8 mouse cellular contexts compared by ENCODE assay signal in genomic region chr2:156112080-156112423, GRCm38 (mm10). TPM values are rescaled to one million over a fixed set of nuclear protein-coding genes. Genes with fewer than 3 reads are reported as not detected.
DNase-seq lines count a peak whose midpoint lies in the region; ATAC-seq and TF ChIP-seq lines count a peak whose summit lies in the region.
"Not testable (repeated sequence)": the region's sequence is repeated elsewhere in the genome, so short reads cannot be mapped to it uniquely, and the experiment has no call there.

No protein-coding gene starts in this region.

- H3K9ac ChIP-seq in embryonic facial prominence, embryonic 11.5 days (replicated peaks; ENCODE audit: low read length) = peak overlapping the region; percentile 98
- H3K9ac ChIP-seq in forebrain, embryonic 16.5 days (replicated peaks; ENCODE audit: low read depth, low read length) = peak overlapping the region; percentile 94; the same call in 1 of the 2 replicates
- peak overlapping the region; percentile 98; the same call in 1 of the 2 replicates for H3K9ac ChIP-seq in hindbrain, embryonic 11.5 days (ENCODE audit: low read depth, low read length)
- peak overlapping the region; percentile 97 for H3K9ac ChIP-seq in kidney, embryonic 15.5 days
- peak overlapping the region; percentile 94 for H3K9ac ChIP-seq in liver, embryonic 12.5 days
- H3K9ac ChIP-seq in neural tube, embryonic 15.5 days (replicated peaks) = 0 out of 2 replicates have a peak overlapping the region, but pooled peaks have one; percentile 89

- H3K9me3 ChIP-seq in embryonic facial prominence, embryonic 11.5 days (replicated peaks; ENCODE audit: control insufficient read depth, low read length); forebrain, embryonic 16.5 days (ENCODE audit: control insufficient read depth, low read length); hindbrain, embryonic 11.5 days (ENCODE audit: control insufficient read depth, low read length); kidney, embryonic 15.5 days (replicated peaks); liver, embryonic 12.5 days (replicated peaks); midbrain, embryonic 10.5 days (replicated peaks); neural tube, embryonic 15.5 days (replicated peaks): not testable (repeated sequence)

- H3K4me2 ChIP-seq in embryonic facial prominence, embryonic 11.5 days (ENCODE audit: low read depth, low read length) = peak overlapping the region; percentile 39
- peak overlapping the region; percentile 48 for H3K4me2 ChIP-seq in forebrain, embryonic 16.5 days (ENCODE audit: low read length)
- H3K4me2 ChIP-seq in hindbrain, embryonic 11.5 days (replicated peaks; ENCODE audit: low read depth, low read length) = peak overlapping the region; percentile 32
- peak overlapping the region; percentile 67 for H3K4me2 ChIP-seq in kidney, embryonic 15.5 days
- H3K4me2 ChIP-seq in liver, embryonic 12.5 days = peak overlapping the region; percentile 79
- peak overlapping the region; percentile 70 for H3K4me2 ChIP-seq in neural tube, embryonic 15.5 days

- H3K79me2 ChIP-seq in C2C12 (ENCODE audit: control insufficient read depth, insufficient read depth) = peaks cover 51% of the 10 kb centered on the region

- H3K36me3 ChIP-seq in C2C12 (ENCODE audit: control insufficient read depth, insufficient read depth); embryonic facial prominence, embryonic 11.5 days (replicated peaks; ENCODE audit: control insufficient read depth, insufficient read depth, low read depth, low read length); forebrain, embryonic 16.5 days (ENCODE audit: control insufficient read depth, insufficient read depth); hindbrain, embryonic 11.5 days (ENCODE audit: control insufficient read depth, insufficient read depth, low read length); neural tube, embryonic 15.5 days: not testable (repeated sequence)
- H3K36me3 ChIP-seq in kidney, embryonic 15.5 days = peaks cover 13% of the 10 kb centered on the region; the same call in 1 of the 2 replicates
- H3K36me3 ChIP-seq in liver, embryonic 12.5 days = peaks cover 13% of the 10 kb centered on the region; the same call in 1 of the 2 replicates
- H3K36me3 ChIP-seq in midbrain, embryonic 10.5 days = peaks cover 25% of the 10 kb centered on the region

- WGBS in embryonic facial prominence, embryonic 11.5 days = 30% methylated on average over 5 of the region's 5 CpGs
- WGBS in forebrain, embryonic 16.5 days = 21% methylated on average over 5 of the region's 5 CpGs
- 25% methylated on average over 5 of the region's 5 CpGs for WGBS in hindbrain, embryonic 11.5 days
- WGBS in kidney, embryonic 15.5 days = 24% methylated on average over 5 of the region's 5 CpGs
- WGBS in liver, embryonic 12.5 days (ENCODE audit: insufficient replicate concordance) = 13% methylated on average over 5 of the region's 5 CpGs
- WGBS in midbrain, embryonic 10.5 days = 29% methylated on average over 5 of the region's 5 CpGs
- WGBS in neural tube, embryonic 15.5 days = 26% methylated on average over 5 of the region's 5 CpGs

- H3K4me3 ChIP-seq in C2C12 (ENCODE audit: insufficient read depth, poor library complexity, severe bottlenecking) = peak overlapping the region; percentile 87
- H3K4me3 ChIP-seq in embryonic facial prominence, embryonic 11.5 days (ENCODE audit: low read depth, low read length) = peak overlapping the region; percentile 89
- H3K4me3 ChIP-seq in forebrain, embryonic 16.5 days (replicated peaks; ENCODE audit: low read length) = peak overlapping the region; percentile 99
- H3K4me3 ChIP-seq in hindbrain, embryonic 11.5 days (ENCODE audit: low read depth, low read length) = peak overlapping the region; percentile 96
- H3K4me3 ChIP-seq in kidney, embryonic 15.5 days (replicated peaks) = peak overlapping the region; percentile 93
- peak overlapping the region; percentile 95 for H3K4me3 ChIP-seq in liver, embryonic 12.5 days
- H3K4me3 ChIP-seq in midbrain, embryonic 10.5 days = peak overlapping the region; percentile 96
- peak overlapping the region; percentile 61 for H3K4me3 ChIP-seq in neural tube, embryonic 15.5 days (replicated peaks)

- H3K27ac ChIP-seq in embryonic facial prominence, embryonic 11.5 days (replicated peaks; ENCODE audit: low read depth, low read length) = peak overlapping the region; percentile 82; the same call in 1 of the 2 replicates
- H3K27ac ChIP-seq in forebrain, embryonic 16.5 days (ENCODE audit: low read length) = peak overlapping the region; percentile 5; the same call in 1 of the 2 replicates
- H3K27ac ChIP-seq in hindbrain, embryonic 11.5 days (ENCODE audit: low read depth, low read length) = peak overlapping the region; percentile 89; the same call in 1 of the 2 replicates
- peak overlapping the region; percentile 93 for H3K27ac ChIP-seq in kidney, embryonic 15.5 days
- H3K27ac ChIP-seq in liver, embryonic 12.5 days = peak overlapping the region; percentile 91
- H3K27ac ChIP-seq in midbrain, embryonic 10.5 days (replicated peaks) = peak overlapping the region; percentile 98
- peak overlapping the region; percentile 97 for H3K27ac ChIP-seq in neural tube, embryonic 15.5 days (replicated peaks)

- peaks cover 45% of the 10 kb centered on the region for H3K79me3 ChIP-seq in C2C12 (ENCODE audit: low read depth)

- ATAC-seq in embryonic facial prominence, embryonic 11.5 days (replicated peaks; ENCODE audit: insufficient number of reproducible peaks, low FRiP score, low TSS enrichment, low read depth); forebrain, embryonic 16.5 days; kidney, embryonic 15.5 days (replicated peaks; ENCODE audit: low FRiP score); liver, embryonic 12.5 days; neural tube, embryonic 15.5 days (ENCODE audit: low FRiP score): not testable (repeated sequence)
- peak; percentile 2; the same call in 1 of the 2 replicates for ATAC-seq in hindbrain, embryonic 11.5 days (ENCODE audit: low FRiP score)

- H3K4me1 ChIP-seq in embryonic facial prominence, embryonic 11.5 days (ENCODE audit: control insufficient read depth, insufficient read depth, low read length); hindbrain, embryonic 11.5 days (replicated peaks; ENCODE audit: control insufficient read depth, insufficient read depth, low read length); kidney, embryonic 15.5 days: not testable (repeated sequence)
- peaks cover 12% of the 10 kb centered on the region for H3K4me1 ChIP-seq in forebrain, embryonic 16.5 days (replicated peaks; ENCODE audit: control insufficient read depth, insufficient read depth, low read length)
- peaks cover 36% of the 10 kb centered on the region for H3K4me1 ChIP-seq in liver, embryonic 12.5 days
- peaks cover 20% of the 10 kb centered on the region for H3K4me1 ChIP-seq in midbrain, embryonic 10.5 days
- peaks cover 23% of the 10 kb centered on the region for H3K4me1 ChIP-seq in neural tube, embryonic 15.5 days

- H3K27me3 ChIP-seq in C2C12 (ENCODE audit: control insufficient read depth, insufficient read depth, insufficient read length); embryonic facial prominence, embryonic 11.5 days (ENCODE audit: control insufficient read depth, insufficient read depth, low read length); forebrain, embryonic 16.5 days (replicated peaks; ENCODE audit: control insufficient read depth, insufficient read depth, low read length); hindbrain, embryonic 11.5 days (ENCODE audit: control insufficient read depth, insufficient read depth, low read length); kidney, embryonic 15.5 days; liver, embryonic 12.5 days (replicated peaks); midbrain, embryonic 10.5 days (ENCODE audit: low read depth, poor library complexity, severe bottlenecking); neural tube, embryonic 15.5 days (replicated peaks): not testable (repeated sequence)

- TF ChIP-seq CTCF in C2C12 (IDR thresholded peaks at IDR 0.05; ENCODE audit: control insufficient read depth, insufficient read depth, insufficient read length) = not testable (repeated sequence)

- H3ac ChIP-seq in C2C12 (ENCODE audit: control insufficient read depth, insufficient read length, low read depth) = peak overlapping the region; percentile 52

- not testable (repeated sequence) for DNase-seq in embryonic facial prominence, embryonic 11.5 days (ENCODE audit: low spot score); hindbrain, embryonic 11.5 days (ENCODE audit: low spot score); midbrain, embryonic 10.5 days (ENCODE audit: low spot score)

RNA-seq across cellular contexts. Expression of gene Rbm12, which starts 0.3 kb away (rescaled TPM):
- 6.4 TPM for polyA plus RNA-seq in C2C12 (2012; fragmentation: generic; extraction: Trizol)
- 47.3 and 48.7 TPM in 2 replicates for polyA plus RNA-seq in embryonic facial prominence, embryonic 11.5 days (2014; fragmentation: Nextera tagmentation; extraction: Ambion mirVana)
- polyA plus RNA-seq in forebrain, embryonic 16.5 days (2015; fragmentation: Nextera tagmentation; extraction: Ambion mirVana) = 37.6 and 38.8 TPM in 2 replicates
- polyA plus RNA-seq in hindbrain, embryonic 11.5 days (2014; fragmentation: Nextera tagmentation; extraction: Ambion mirVana) = 38.4 and 41.6 TPM in 2 replicates
- 30.5 and 32.8 TPM in 2 replicates for polyA plus RNA-seq in kidney, embryonic 15.5 days (2015; fragmentation: Nextera tagmentation; extraction: Ambion mirVana)
- polyA plus RNA-seq in liver, embryonic 12.5 days (2016; fragmentation: Nextera tagmentation; extraction: Ambion mirVana) = 15.5 and 17.2 TPM in 2 replicates
- polyA plus RNA-seq in midbrain, embryonic 10.5 days (2016; fragmentation: Nextera tagmentation; extraction: Ambion mirVana) = 43.9 and 47.2 TPM in 2 replicates
- polyA plus RNA-seq in neural tube, embryonic 15.5 days (2015; fragmentation: Nextera tagmentation; extraction: Ambion mirVana) = 17.7 and 21.9 TPM in 2 replicates

RNA-seq across cellular contexts. Expression of gene Cpne1, which starts 0.3 kb away (rescaled TPM):
- polyA plus RNA-seq in C2C12 (2012; fragmentation: generic; extraction: Trizol) = 54.6 TPM
- polyA plus RNA-seq in embryonic facial prominence, embryonic 11.5 days (2014; fragmentation: Nextera tagmentation; extraction: Ambion mirVana) = 51.3 and 55.4 TPM in 2 replicates
- polyA plus RNA-seq in forebrain, embryonic 16.5 days (2015; fragmentation: Nextera tagmentation; extraction: Ambion mirVana) = 28.9 and 30.4 TPM in 2 replicates
- 45.1 and 46.1 TPM in 2 replicates for polyA plus RNA-seq in hindbrain, embryonic 11.5 days (2014; fragmentation: Nextera tagmentation; extraction: Ambion mirVana)
- 69.6 and 71.2 TPM in 2 replicates for polyA plus RNA-seq in kidney, embryonic 15.5 days (2015; fragmentation: Nextera tagmentation; extraction: Ambion mirVana)
- 36.2 and 37.6 TPM in 2 replicates for polyA plus RNA-seq in liver, embryonic 12.5 days (2016; fragmentation: Nextera tagmentation; extraction: Ambion mirVana)
- polyA plus RNA-seq in midbrain, embryonic 10.5 days (2016; fragmentation: Nextera tagmentation; extraction: Ambion mirVana) = 58.9 and 67.0 TPM in 2 replicates
- polyA plus RNA-seq in neural tube, embryonic 15.5 days (2015; fragmentation: Nextera tagmentation; extraction: Ambion mirVana) = 28.3 and 35.3 TPM in 2 replicates

RNA-seq across cellular contexts. Expression of gene Gm28036, which starts 14.8 kb away (rescaled TPM):
- 15.3 TPM for polyA plus RNA-seq in C2C12 (2012; fragmentation: generic; extraction: Trizol)
- polyA plus RNA-seq in embryonic facial prominence, embryonic 11.5 days (2014; fragmentation: Nextera tagmentation; extraction: Ambion mirVana) = 20.1 and 23.8 TPM in 2 replicates
- 20.7 and 28.6 TPM in 2 replicates for polyA plus RNA-seq in forebrain, embryonic 16.5 days (2015; fragmentation: Nextera tagmentation; extraction: Ambion mirVana)
- polyA plus RNA-seq in hindbrain, embryonic 11.5 days (2014; fragmentation: Nextera tagmentation; extraction: Ambion mirVana) = 19.7 and 20.1 TPM in 2 replicates
- polyA plus RNA-seq in kidney, embryonic 15.5 days (2015; fragmentation: Nextera tagmentation; extraction: Ambion mirVana) = 18.1 and 19.4 TPM in 2 replicates
- polyA plus RNA-seq in liver, embryonic 12.5 days (2016; fragmentation: Nextera tagmentation; extraction: Ambion mirVana) = 11.1 and 11.6 TPM in 2 replicates
- 19.1 and 27.3 TPM in 2 replicates for polyA plus RNA-seq in midbrain, embryonic 10.5 days (2016; fragmentation: Nextera tagmentation; extraction: Ambion mirVana)
- 11.0 and 12.1 TPM in 2 replicates for polyA plus RNA-seq in neural tube, embryonic 15.5 days (2015; fragmentation: Nextera tagmentation; extraction: Ambion mirVana)

RNA-seq across cellular contexts. Expression of gene Romo1, which starts 31.8 kb away (rescaled TPM):
- 287 TPM for polyA plus RNA-seq in C2C12 (2012; fragmentation: generic; extraction: Trizol)
- 356 and 375 TPM in 2 replicates for polyA plus RNA-seq in embryonic facial prominence, embryonic 11.5 days (2014; fragmentation: Nextera tagmentation; extraction: Ambion mirVana)
- polyA plus RNA-seq in forebrain, embryonic 16.5 days (2015; fragmentation: Nextera tagmentation; extraction: Ambion mirVana) = 295 and 326 TPM in 2 replicates
- 386 and 402 TPM in 2 replicates for polyA plus RNA-seq in hindbrain, embryonic 11.5 days (2014; fragmentation: Nextera tagmentation; extraction: Ambion mirVana)
- 406 and 428 TPM in 2 replicates for polyA plus RNA-seq in kidney, embryonic 15.5 days (2015; fragmentation: Nextera tagmentation; extraction: Ambion mirVana)
- polyA plus RNA-seq in liver, embryonic 12.5 days (2016; fragmentation: Nextera tagmentation; extraction: Ambion mirVana) = 302 and 311 TPM in 2 replicates
- 426 and 441 TPM in 2 replicates for polyA plus RNA-seq in midbrain, embryonic 10.5 days (2016; fragmentation: Nextera tagmentation; extraction: Ambion mirVana)
- 444 and 463 TPM in 2 replicates for polyA plus RNA-seq in neural tube, embryonic 15.5 days (2015; fragmentation: Nextera tagmentation; extraction: Ambion mirVana)

RNA-seq across cellular contexts. Expression of gene Nfs1, which starts 31.9 kb away (rescaled TPM):
- 33.7 TPM for polyA plus RNA-seq in C2C12 (2012; fragmentation: generic; extraction: Trizol)
- 33.5 and 34.0 TPM in 2 replicates for polyA plus RNA-seq in embryonic facial prominence, embryonic 11.5 days (2014; fragmentation: Nextera tagmentation; extraction: Ambion mirVana)
- polyA plus RNA-seq in forebrain, embryonic 16.5 days (2015; fragmentation: Nextera tagmentation; extraction: Ambion mirVana) = 39.7 and 45.2 TPM in 2 replicates
- polyA plus RNA-seq in hindbrain, embryonic 11.5 days (2014; fragmentation: Nextera tagmentation; extraction: Ambion mirVana) = 37.1 and 37.7 TPM in 2 replicates
- 47.7 and 50.2 TPM in 2 replicates for polyA plus RNA-seq in kidney, embryonic 15.5 days (2015; fragmentation: Nextera tagmentation; extraction: Ambion mirVana)
- 70.7 and 72.0 TPM in 2 replicates for polyA plus RNA-seq in liver, embryonic 12.5 days (2016; fragmentation: Nextera tagmentation; extraction: Ambion mirVana)
- polyA plus RNA-seq in midbrain, embryonic 10.5 days (2016; fragmentation: Nextera tagmentation; extraction: Ambion mirVana) = 46.0 and 46.7 TPM in 2 replicates
- 29.6 and 40.3 TPM in 2 replicates for polyA plus RNA-seq in neural tube, embryonic 15.5 days (2015; fragmentation: Nextera tagmentation; extraction: Ambion mirVana)

Comparison
In these comparisons a context has a peak if more than half of its experiments do, and no peak if none do; other contexts are left out.
1. H3K27ac ChIP-seq: peak in every context shown above with its lines; median percentile 98 in midbrain, embryonic 10.5 days; 97 in neural tube, embryonic 15.5 days; 93 in kidney, embryonic 15.5 days; 91 in liver, embryonic 12.5 days; 89 in hindbrain, embryonic 11.5 days; 82 in embryonic facial prominence, embryonic 11.5 days; 5 in forebrain, embryonic 16.5 days.